Mouse (Mus musculus) left cerebral cortex, postnatal 14 days (tissue): ENCODE results near the gene Olfr963. TPM values are rescaled to one million over a fixed set of nuclear protein-coding genes. Genes with fewer than 3 reads are reported as not detected.

Experiments used
- total RNA-seq, 2 experiments: library from RNA; stranded (reverse); gene quantifications; 2 replicates each; pipeline ENCODE4 v1.2.3; 2021

Gene Olfr963
- total RNA-seq, 2 experiments from 2014 or later, result not detected

Other genes starting within 250 kb of the Olfr963 start
- not detected for gene Olfr952, start 240.1 kb upstream of the Olfr963 start, total RNA-seq
- not detected for gene Olfr954, start 210.5 kb upstream of the Olfr963 start, total RNA-seq
- not detected for gene Olfr955, start 195.3 kb upstream of the Olfr963 start, total RNA-seq
- gene Olfr44, start 173.2 kb upstream of the Olfr963 start, total RNA-seq, result not detected
- gene Olfr957, start 151.4 kb upstream of the Olfr963 start, total RNA-seq, result not detected
- gene Olfr958, start 113.2 kb upstream of the Olfr963 start, total RNA-seq, result not detected
- not detected for gene Olfr959, start 91.6 kb upstream of the Olfr963 start, total RNA-seq
- 10 to 100 TPM in 1 of 2 experiments, 1 to 10 TPM in 1; 6.5 to 13.9 TPM for gene AW551984, start 62.8 kb upstream of the Olfr963 start, total RNA-seq
- not detected for gene Olfr148, start 56.5 kb upstream of the Olfr963 start, total RNA-seq
- not detected for gene Olfr960, start 45.8 kb upstream of the Olfr963 start, total RNA-seq
- not detected for gene Olfr961, start 22.1 kb upstream of the Olfr963 start, total RNA-seq
- not detected for gene Olfr149, start 39.9 kb downstream of the Olfr963 start, total RNA-seq
- not detected for gene Olfr965, start 44.1 kb downstream of the Olfr963 start, total RNA-seq
- gene Olfr150, start 63.8 kb downstream of the Olfr963 start, total RNA-seq, result not detected
- not detected for gene Olfr967, start 79.0 kb downstream of the Olfr963 start, total RNA-seq
- gene Olfr968, start 116.0 kb downstream of the Olfr963 start, total RNA-seq, result not detected
- gene Olfr969, start 123.7 kb downstream of the Olfr963 start, total RNA-seq, result not detected
- not detected for gene Olfr970, start 141.7 kb downstream of the Olfr963 start, total RNA-seq
- gene Olfr971, start 169.7 kb downstream of the Olfr963 start, total RNA-seq, result not detected
- gene Olfr972, start 199.2 kb downstream of the Olfr963 start, total RNA-seq, result not detected
- gene Olfr229, start 240.1 kb downstream of the Olfr963 start, total RNA-seq, result not detected